Mouse (Mus musculus) kidney, postnatal 0 days (tissue): ENCODE results near the gene Cmtm8. TPM values are rescaled to one million over a fixed set of nuclear protein-coding genes. Genes with fewer than 3 reads are reported as not detected.
A peak's percentile ranks its signal among the peaks of the same experiment; 100 is the strongest.

Experiments
- ATAC-seq: fragments of 200-750 bp; cut with Nextera tagmentation; replicated peaks from 2 replicates; pipeline ENCODE4 v1.8.0; 2017; ENCODE audit warnings: low read depth, moderate number of reproducible peaks, moderate TSS enrichment, moderate library complexity; ENCODE audit not compliant: low FRiP score
- DNase-seq: peaks from one replicate; pipeline ENCODE4 v3.0.0-alpha.2; 2016; ENCODE audit warnings: low spot score
- H3K27ac ChIP-seq: fragments of 300-500 bp; sonication (generic); 2 replicates; pipeline ENCODE4 v1.5.1; 2014; ENCODE audit warnings: mild to moderate bottlenecking
- H3K27me3 ChIP-seq: fragments of 300-500 bp; sonication (generic); 2 replicates; pipeline ENCODE4 v1.6.1; 2014; ENCODE audit warnings: low read length, mixed read lengths; ENCODE audit not compliant: insufficient read depth
- H3K36me3 ChIP-seq: fragments of 300-500 bp; sonication (generic); 2 replicates; pipeline ENCODE4 v1.6.1; 2014; ENCODE audit warnings: low read length, mixed read lengths; ENCODE audit not compliant: insufficient read depth
- H3K4me1 ChIP-seq: fragments of 300-500 bp; sonication (generic); replicated peaks from 2 replicates; pipeline ENCODE4 v1.6.1; 2014; ENCODE audit warnings: antibody characterized with exemption, low read length, mixed read lengths; ENCODE audit not compliant: insufficient read depth
- H3K4me2 ChIP-seq: fragments of 300-500 bp; sonication (generic); 2 replicates; pipeline ENCODE4 v1.6.1; 2014; ENCODE audit warnings: mild to moderate bottlenecking, low read length, moderate library complexity, mixed read lengths
- H3K4me3 ChIP-seq: fragments of 300-500 bp; sonication (generic); replicated peaks from 2 replicates; pipeline ENCODE4 v1.5.1; 2014; ENCODE audit warnings: low read depth, low read length
- H3K9ac ChIP-seq: fragments of 300-500 bp; sonication (generic); 2 replicates; pipeline ENCODE4 v1.6.1; 2014; ENCODE audit warnings: low read depth, low read length
- H3K9me3 ChIP-seq: fragments of 300-500 bp; sonication (generic); replicated peaks from 2 replicates; pipeline ENCODE4 v1.6.1; 2016; ENCODE audit warnings: low read length, inconsistent platforms, mixed read lengths
- CTCF ChIP-seq: IDR thresholded peaks from 2 replicates; pipeline ENCODE4 v1.5.1; 2016; ENCODE audit warnings: antibody characterized with exemption, low read depth, mild to moderate bottlenecking, moderate library complexity
- WGBS: fragments of 180-500 bp; shearing (Covaris S2); extraction: QIAGEN DNeasy Blood & Tissue Kit; methylation state at CpG from one replicate; pipeline ENCODE4 v1.1.7; 2014; 5-methylcytosine and 5-hydroxymethylcytosine counted together
- polyA plus RNA-seq: library from polyadenylated mRNA; unstranded; fragments of >200 nt; fragmentation: Nextera tagmentation; extraction: Ambion mirVana; gene quantifications from 2 replicates; pipeline ENCODE4 v1.2.1, GENCODE M21; 2015

Gene Cmtm8
- polyA plus RNA-seq, 1 experiment from 2014 or later = 54.6 TPM

- H3K4me2 ChIP-seq = no peak overlapping the region
- no peak overlapping the region for H3K27ac ChIP-seq
- no peaks in the 10 kb centered on the region for H3K36me3 ChIP-seq
- H3K9me3 ChIP-seq = no peaks in the 10 kb centered on the region
- DNase-seq = no peak
- no peak overlapping the region for H3K4me3 ChIP-seq
- H3K9ac ChIP-seq = no peak overlapping the region
- 68% methylated on average over 1 of the region's 1 CpGs for WGBS
- no peaks in the 10 kb centered on the region for H3K27me3 ChIP-seq
- no peak for TF ChIP-seq CTCF
- peaks cover 11% of the 10 kb centered on the region; the same call in 1 of the 2 replicates for H3K4me1 ChIP-seq
- ATAC-seq = no peak
These were observed 41.8 kb downstream of the Cmtm8 start for GRCm38 (mm10) chr9:114802191-114802590.

GRCm38 (mm10) chr9:114801301-114801700 is 42.7 kb downstream of the Cmtm8 start:
- no peak for ATAC-seq

GRCm38 (mm10) chr9:114799498-114800107 is 44.4 kb downstream of the Cmtm8 start:
- TF ChIP-seq CTCF = no peak
- Histone ChIP-seq H3K27me3 (no peaks in the 10 kb centered on the region), H3K36me3 (no peaks in the 10 kb centered on the region), H3K9ac (no peak overlapping the region), H3K9me3 (no peaks in the 10 kb centered on the region), H3K4me3 (no peak overlapping the region), H3K4me1 (peaks cover 5% of the 10 kb centered on the region; the same call in 1 of the 2 replicates), H3K4me2 (no peak overlapping the region), H3K27ac (no peak overlapping the region)
- WGBS = 46% methylated on average over 10 of the region's 10 CpGs
- ATAC-seq = no peak
- DNase-seq = no peak

More at GRCm38 (mm10) chr9:114801301-114801700, 42.7 kb downstream of the Cmtm8 start:
- 53% methylated on average over 15 of the region's 15 CpGs for WGBS
- H3K36me3 ChIP-seq = no peaks in the 10 kb centered on the region
- H3K4me3 ChIP-seq = no peak overlapping the region
- H3K9ac ChIP-seq = no peak overlapping the region
- no peak for TF ChIP-seq CTCF
- DNase-seq = no peak
- peaks cover 11% of the 10 kb centered on the region; the same call in 1 of the 2 replicates for H3K4me1 ChIP-seq
- no peak overlapping the region for H3K27ac ChIP-seq
- H3K4me2 ChIP-seq = no peak overlapping the region
- no peaks in the 10 kb centered on the region for H3K27me3 ChIP-seq
- H3K9me3 ChIP-seq = no peaks in the 10 kb centered on the region

- no peaks in the 10 kb centered on the region for H3K27me3 ChIP-seq
- 44% methylated on average over 6 of the region's 6 CpGs for WGBS
These were observed 45.1 kb downstream of the Cmtm8 start for GRCm38 (mm10) chr9:114798845-114799244.

GRCm38 (mm10) chr9:114797329-114798004 is 46.5 kb downstream of the Cmtm8 start:
- DNase-seq = peak; percentile 94
- Histone ChIP-seq H3K4me2 (no peak overlapping the region), H3K36me3 (no peaks in the 10 kb centered on the region), H3K27ac (no peak overlapping the region), H3K9ac (no peak overlapping the region), H3K4me3 (no peak overlapping the region), H3K4me1 (peaks cover 5% of the 10 kb centered on the region; the same call in 1 of the 2 replicates), H3K9me3 (no peaks in the 10 kb centered on the region), H3K27me3 (no peaks in the 10 kb centered on the region)
- ATAC-seq = peak; percentile 80
- peak; percentile 99 for TF ChIP-seq CTCF
- 56% methylated on average over 11 of the region's 11 CpGs for WGBS

More at GRCm38 (mm10) chr9:114798845-114799244, 45.1 kb downstream of the Cmtm8 start:
- H3K9ac ChIP-seq = no peak overlapping the region
- H3K4me1 ChIP-seq = peaks cover 5% of the 10 kb centered on the region; the same call in 1 of the 2 replicates
- no peaks in the 10 kb centered on the region for H3K9me3 ChIP-seq
- no peaks in the 10 kb centered on the region for H3K36me3 ChIP-seq
- TF ChIP-seq CTCF = no peak
- H3K4me3 ChIP-seq = no peak overlapping the region
- ATAC-seq = no peak
- H3K27ac ChIP-seq = no peak overlapping the region
- no peak for DNase-seq
- no peak overlapping the region for H3K4me2 ChIP-seq

- Histone ChIP-seq H3K9me3 (no peaks in the 10 kb centered on the region), H3K36me3 (no peaks in the 10 kb centered on the region), H3K9ac (no peak overlapping the region), H3K4me1 (peaks cover 5% of the 10 kb centered on the region; the same call in 1 of the 2 replicates), H3K27me3 (no peaks in the 10 kb centered on the region), H3K4me3 (no peak overlapping the region), H3K4me2 (no peak overlapping the region), H3K27ac (no peak overlapping the region)
- ATAC-seq (no peak), DNase-seq (no peak)
- 52% methylated on average over 10 of the region's 11 CpGs for WGBS
- TF ChIP-seq CTCF = no peak
These were observed 47.4 kb downstream of the Cmtm8 start for GRCm38 (mm10) chr9:114796473-114797050.
